In genomic region chr17:49083594-49084380, GRCm38 (mm10) we compare ENCODE assay signal across 9 mouse cellular contexts.
DNase-seq lines count a peak whose midpoint lies in the region.
"Had no signal": no experiment of that assay in that cellular context is flagged by ENCODE, and none has a peak within 500 bp of the region (broad histone marks: within the 10 kb centered on the region; RNA-seq: fewer than 3 reads in every experiment).

No protein-coding gene starts in this region.

- peak; percentile 38 for DNase-seq in gastrocnemius, adult 18-20 months (ENCODE audit: low spot score)
- no peak for DNase-seq in gastrocnemius, postnatal 25 days
- peak; percentile 87 to 94 for DNase-seq in frontal cortex, postnatal 36 days (ENCODE audit: low spot score in 2 of 2)
- DNase-seq in layer of hippocampus, postnatal 25 days (ENCODE audit: extremely low spot score in 1 of 2, low spot score in 1 of 2): peak; percentile 47 to 52
- DNase-seq in right cerebral cortex, adult 2 months (ENCODE audit: low spot score in 2 of 2): peak; percentile 86 to 88
- DNase-seq in thymus, adult 18-20 months: no peak
- no peak for DNase-seq in natural killer cell, adult 2 months (ENCODE audit: low spot score in 2 of 2)
- no peak for DNase-seq in embryo, embryonic 10 days (ENCODE audit: low spot score)
- DNase-seq: kidney, adult 11 months had no signal

Comparison
In these comparisons a context has a peak if more than half of its experiments do, and no peak if none do; other contexts are left out.
1. DNase-seq: peak in gastrocnemius, adult 18-20 months (single experiment), frontal cortex, postnatal 36 days (2 of 2), layer of hippocampus, postnatal 25 days (2 of 2) and right cerebral cortex, adult 2 months (2 of 2); none in gastrocnemius, postnatal 25 days (single experiment), thymus, adult 18-20 months (0 of 2), natural killer cell, adult 2 months (0 of 2) and embryo, embryonic 10 days (single experiment).